Mouse (Mus musculus) testis, postnatal 10 days (tissue): ENCODE data around the gene Rbm4b.
A peak's percentile ranks its signal among the peaks of the same experiment; 100 is the strongest.
"Not testable (repeated sequence)": the region's sequence is repeated elsewhere in the genome, so short reads cannot be mapped to it uniquely, and the experiment has no call there.

Experiments used
- DNase-seq: peaks from one replicate; pipeline ENCODE4 v3.0.0; 2021; ENCODE audit warnings: low spot score

Rbm4b gene

DNA sequence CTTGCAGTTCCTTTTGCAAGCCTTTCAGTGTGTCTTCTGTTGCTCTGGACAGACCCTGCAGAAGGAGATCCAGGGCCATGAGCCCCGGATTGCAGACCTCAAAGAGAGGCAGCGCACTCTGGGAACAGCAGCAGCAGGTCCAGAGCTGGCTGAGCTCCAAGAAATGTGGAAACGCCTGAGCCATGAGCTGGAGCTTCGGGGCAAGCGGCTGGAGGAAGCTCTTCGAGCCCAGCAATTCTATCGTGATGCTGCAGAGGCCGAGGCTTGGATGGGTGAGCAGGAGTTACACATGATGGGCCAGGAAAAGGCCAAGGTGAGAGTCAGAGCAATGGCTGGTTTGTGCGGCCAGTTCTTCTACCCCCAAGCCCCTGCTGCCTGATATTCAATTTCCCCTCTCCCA, 11.2 kb upstream of the Rbm4b start:
- peak; percentile 71 for DNase-seq

DNA sequence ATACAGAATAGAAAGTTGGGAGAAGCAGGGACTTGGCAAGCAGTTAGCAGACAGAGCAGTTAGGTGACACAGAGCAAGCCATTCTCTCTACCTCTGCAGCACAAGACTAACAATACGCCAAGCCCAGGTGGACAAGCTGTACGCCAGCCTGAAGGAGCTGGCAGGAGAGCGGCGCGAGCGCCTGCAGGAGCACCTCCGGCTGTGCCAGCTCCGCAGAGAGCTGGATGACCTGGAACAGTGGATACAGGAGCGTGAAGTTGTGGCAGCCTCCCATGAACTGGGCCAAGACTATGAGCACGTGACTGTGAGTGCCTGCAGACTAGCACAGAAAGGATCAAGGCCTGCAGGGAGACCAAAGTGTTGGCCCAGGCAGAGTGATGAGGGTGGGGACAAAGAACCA, 10.6 kb upstream of the Rbm4b start:
- DNase-seq, result no peak

DNA sequence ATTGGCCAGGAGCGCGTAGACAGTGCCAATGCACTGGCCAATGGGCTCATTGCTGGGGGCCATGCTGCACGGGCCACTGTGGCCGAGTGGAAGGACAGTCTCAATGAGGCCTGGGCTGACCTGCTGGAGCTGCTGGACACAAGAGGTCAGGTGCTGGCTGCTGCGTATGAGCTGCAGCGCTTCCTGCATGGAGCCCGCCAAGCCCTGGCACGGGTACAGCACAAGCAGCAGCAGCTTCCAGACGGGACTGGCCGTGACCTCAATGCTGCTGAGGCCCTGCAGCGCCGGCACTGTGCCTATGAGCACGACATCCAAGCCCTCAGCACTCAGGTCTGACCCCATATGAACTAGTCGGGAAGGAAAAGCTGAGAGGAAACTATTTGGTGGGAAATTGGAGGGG, 9.7 kb upstream of the Rbm4b start:
- DNase-seq, result peak; percentile 65

DNA sequence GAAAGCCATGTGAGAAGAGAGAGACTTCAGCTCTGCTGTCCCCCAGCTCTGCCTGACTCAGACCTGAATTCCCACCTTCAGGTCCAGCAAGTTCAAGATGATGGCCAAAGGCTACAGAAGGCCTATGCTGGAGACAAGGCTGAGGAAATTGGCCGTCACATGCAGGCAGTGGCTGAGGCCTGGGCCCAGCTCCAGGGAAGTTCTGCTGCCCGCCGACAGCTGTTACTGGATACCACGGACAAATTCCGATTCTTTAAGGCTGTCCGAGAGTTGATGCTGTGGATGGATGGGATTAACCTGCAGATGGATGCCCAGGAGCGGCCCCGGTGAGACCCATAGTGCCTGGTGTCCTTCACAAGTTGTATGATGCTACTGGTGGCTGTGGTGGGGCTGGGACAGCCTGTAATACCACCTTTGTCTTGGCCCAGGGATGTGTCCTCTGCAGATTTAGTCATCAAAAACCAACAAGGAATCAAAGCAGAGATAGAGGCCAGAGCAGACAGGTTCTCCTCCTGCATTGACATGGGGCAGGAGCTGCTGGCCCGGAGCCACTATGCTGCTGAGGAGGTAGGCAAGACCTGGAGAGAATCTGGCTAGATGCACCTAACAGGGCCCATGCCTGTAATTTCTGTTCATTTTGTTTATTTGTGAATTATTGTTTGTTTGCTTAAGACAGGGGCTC, 8.5 kb upstream of the Rbm4b start:
- no peak for DNase-seq

DNA sequence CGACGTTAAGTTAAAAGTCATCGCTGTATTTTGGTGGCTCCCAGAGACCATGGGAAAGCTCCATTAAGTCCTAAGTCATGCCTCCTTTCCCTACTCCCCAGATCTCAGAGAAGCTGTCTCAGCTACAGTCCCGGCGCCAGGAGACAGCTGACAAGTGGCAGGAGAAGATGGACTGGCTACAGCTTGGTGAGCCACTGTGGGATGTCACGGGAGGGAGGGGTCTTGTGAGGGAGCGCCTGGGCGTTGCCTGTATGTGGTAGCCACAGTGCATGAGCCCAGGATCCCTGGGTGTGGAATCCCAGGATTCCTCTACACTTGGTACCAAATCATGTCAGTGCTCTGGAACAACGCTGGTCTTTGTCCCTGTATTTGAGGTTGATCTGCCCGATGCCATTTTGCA, 7.8 kb upstream of the Rbm4b start:
- DNase-seq, result no peak

DNA sequence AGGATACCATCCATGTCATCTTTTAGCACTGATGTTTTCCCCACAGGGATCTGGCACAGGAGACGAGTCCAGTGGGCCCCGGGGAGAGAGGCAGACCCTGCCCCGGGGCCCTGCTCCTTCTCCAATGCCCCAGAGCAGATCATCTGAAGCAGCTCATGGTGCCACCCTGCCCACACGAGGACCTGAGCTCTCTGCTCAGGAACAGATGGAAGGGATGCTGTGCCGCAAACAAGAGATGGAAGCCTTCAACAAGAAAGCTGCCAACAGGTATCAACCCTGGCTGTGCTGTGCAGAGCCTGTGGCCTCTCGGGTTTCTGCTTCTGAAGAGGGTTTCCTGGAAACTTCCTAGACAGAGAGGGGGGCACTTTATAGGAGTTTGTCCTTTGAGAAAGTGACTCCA, 6.3 kb upstream of the Rbm4b start:
- no peak for DNase-seq

DNA sequence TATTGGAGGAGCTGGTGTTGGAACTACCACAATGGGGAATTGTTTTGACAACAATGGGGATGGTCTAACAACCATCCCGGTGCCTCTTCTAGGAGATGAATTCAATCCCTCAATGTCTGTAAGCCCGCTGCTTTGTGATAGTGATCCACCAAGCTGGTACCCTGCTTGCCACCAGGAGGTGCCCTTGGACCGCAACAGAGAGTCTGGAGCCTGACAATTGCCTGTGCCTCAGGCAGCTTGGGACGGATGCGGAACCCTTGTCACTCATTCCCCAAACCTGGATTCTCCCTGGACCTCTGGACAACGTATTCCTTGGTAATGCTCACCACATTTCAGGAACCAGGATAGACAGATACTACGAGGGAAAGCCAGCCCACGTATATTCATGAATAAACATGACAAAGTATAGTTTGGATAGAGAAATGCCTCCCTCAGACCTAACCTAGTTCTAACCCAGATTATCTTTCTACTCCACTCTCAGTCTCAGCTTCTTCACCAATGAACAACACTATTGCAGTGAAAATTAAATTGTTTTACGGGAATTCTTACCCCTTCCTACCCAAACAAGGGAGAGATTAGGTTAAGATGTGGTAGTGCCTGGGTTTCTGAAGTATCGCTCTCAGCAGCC, 618 bp upstream of the Rbm4b start:
- peak; percentile 93 for DNase-seq

DNA sequence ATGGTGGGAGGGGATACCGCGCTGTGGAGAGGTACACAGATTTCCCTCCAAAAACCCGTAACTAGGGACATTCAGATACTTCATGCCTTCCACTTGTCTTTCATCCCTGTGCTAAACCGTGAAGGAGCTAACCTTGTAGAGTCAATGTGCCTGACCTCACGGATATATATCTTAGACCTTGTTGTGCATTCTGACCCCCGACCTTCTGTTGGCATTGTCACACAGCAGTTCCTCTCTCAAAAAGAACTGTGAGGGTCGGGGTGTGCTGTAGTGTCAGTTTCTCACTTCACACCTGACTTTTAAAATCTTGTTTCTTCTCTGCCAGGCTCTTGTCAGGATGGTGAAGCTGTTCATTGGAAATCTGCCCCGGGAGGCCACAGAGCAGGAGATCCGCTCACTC, 624 bp downstream of the Rbm4b start:
- DNase-seq, result no peak

DNA sequence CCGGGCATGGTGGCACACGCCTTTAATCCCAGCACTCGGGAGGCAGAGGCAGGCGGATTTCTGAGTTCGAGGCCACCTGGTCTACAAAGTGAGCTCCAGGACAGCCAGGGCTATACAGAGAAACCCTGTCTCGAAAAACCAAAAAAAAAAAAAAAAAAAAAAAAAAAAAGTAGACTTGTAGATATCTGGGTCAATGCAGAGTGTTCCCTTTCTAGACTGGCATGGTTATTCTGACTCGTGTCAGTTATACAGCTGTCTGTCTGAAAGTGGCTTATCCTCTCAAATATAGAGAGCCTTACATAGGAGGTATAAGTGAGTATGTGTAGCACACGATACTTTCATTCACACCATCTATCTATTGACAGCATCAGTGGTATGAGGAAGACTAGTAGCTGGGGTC, 4.2 kb downstream of the Rbm4b start:
- not testable (repeated sequence) for DNase-seq

DNA sequence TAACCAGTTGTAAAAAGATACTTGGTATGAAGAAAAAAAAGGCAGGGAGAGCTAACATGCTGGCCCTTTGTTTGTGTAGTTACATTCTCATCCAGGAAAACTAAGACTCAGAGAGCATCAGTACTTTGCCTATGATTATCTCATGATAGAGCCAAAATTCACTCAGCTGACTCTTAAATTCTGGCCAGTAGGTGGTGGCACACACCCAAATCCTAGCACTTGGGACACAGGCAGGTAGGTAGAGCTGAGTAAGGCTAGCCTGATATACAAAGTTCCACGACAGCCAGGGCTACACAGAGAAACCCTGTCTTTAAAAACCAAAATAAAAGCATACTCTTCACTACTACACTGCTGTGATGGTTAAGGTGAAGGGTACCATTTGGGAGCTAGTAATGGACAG, 6.6 kb downstream of the Rbm4b start:
- no peak for DNase-seq

DNA sequence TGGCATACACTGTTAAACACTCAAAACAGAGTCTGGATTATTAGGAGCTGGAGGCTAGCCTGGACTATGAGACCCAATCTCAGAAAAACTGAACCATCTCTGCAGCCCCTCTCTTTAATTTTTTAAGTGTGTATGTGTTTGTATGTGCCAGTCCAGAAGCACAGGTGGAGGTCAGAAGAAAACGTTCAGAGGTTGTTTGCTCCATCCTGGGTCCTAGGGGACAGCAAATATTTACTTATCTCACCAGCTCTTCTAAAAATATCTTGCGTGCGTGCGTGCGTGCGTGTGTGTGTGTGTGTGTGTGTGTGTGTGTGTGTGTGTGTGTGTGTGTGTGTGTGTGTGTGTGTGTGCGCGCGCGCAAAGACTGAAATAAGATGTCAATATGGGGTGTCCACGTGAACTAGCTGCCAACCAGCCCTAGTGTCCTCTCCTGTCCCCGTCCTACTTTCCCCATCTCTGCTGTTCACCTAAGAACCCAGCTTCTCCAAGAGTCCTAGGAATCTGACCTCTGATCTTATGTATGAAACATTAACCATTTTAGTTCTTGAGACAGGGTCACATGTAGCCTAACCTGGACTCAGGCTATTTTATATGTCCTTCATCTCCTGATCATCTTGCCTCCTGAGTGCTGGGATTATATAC, 11.3 kb downstream of the Rbm4b start:
- DNase-seq, result no peak

DNA sequence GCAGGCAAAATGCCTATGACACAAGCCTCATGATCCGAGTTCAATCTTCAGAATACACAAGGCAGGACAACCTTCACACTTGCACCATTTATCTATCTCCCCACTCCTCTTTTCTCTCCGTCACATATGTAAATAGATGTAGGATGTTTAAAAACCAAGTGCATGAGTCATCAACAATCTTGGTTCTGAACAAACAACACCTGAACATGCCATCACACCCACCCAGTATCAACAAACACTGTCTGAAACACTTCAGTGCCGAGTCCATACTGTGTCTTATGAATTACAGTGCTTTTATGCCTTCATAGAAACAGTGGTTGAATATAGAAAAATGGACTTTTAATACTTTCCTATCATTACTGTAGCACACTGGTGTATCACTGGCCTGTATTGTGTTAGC, 16.5 kb downstream of the Rbm4b start:
- DNase-seq, result no peak

DNA sequence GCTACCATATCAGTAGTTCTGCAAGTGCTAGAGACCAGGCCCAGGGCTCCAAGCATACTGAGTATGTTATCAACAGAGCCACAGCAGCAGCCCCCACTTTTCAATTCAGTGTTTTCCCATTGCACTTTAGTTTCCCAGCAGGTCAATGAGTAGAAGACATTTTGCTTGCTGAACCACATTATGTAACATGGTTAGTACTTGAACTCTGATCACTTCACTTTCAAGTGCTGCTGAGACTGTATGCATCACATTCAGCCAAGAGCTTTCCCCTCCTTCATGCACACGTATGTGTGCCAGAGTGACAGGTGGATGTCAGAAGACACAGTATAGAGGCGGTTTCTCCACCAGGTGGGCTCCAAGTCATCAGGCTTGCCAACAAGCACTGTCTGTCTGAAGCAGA, 26.6 kb downstream of the Rbm4b start:
- DNase-seq, result no peak

DNA sequence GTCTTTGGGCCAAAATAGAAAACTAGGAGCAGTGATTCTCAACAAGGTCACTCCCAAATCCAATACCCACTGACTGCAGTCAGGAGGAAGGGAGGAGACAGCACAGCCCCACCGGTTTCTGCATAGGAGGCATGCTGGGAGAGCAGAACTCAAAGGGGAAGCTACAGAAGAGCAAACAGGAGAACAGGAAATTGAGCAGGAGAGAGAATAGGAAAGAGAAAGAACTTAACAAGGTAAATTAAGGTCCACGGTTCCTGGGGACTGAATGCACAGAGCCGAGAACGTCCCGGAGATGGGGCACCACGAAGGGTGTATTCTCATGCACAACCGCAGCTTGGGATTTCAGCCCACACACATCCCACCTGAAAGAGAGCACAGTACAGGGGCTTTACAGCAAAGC, 28.9 kb downstream of the Rbm4b start:
- no peak for DNase-seq

DNA sequence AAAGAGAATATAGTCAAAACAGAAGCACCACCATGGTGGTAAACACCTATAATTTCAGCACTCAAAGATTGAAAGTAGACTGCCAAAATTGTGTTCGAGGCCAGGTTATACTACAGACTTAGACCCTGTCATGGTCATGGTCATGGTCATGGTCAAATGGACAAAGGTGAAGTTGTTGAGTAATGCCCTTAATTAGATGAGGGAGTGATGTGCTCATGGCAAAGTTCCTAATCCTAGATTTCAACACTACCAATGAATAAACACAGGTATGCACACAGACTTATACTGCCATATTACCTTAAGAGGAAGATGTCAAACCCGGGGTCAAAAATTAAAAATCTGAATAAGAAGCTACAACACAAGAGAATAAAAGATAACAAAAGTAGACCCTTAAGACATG, 30.0 kb downstream of the Rbm4b start:
- no peak for DNase-seq

DNA sequence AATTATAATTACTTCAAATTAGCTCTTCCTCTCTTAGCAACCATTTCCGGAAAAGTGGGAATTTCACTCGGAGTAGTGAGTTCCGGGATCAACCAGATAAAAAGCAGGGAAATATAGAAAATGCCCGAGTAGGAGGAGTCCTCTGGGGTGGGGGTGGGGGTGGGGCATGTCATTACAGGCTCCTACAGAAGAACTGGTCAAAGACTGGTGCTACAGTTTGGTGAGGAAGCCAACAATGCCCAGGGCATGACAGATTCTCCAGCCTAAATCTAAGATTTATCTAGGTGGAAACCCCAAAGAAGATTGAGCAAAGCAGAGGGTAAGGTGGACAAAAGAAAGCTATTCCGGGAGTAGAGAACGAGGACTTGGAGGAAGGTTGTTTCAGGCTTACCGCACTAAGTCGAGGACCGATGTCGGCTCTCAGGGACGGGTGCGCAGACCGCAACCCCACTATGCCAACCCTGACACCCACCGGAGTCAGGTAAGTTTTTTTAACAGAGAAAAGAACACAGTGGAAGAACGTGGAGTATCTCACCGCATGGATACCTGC, 37.1 kb downstream of the Rbm4b start:
- no peak for DNase-seq

DNA sequence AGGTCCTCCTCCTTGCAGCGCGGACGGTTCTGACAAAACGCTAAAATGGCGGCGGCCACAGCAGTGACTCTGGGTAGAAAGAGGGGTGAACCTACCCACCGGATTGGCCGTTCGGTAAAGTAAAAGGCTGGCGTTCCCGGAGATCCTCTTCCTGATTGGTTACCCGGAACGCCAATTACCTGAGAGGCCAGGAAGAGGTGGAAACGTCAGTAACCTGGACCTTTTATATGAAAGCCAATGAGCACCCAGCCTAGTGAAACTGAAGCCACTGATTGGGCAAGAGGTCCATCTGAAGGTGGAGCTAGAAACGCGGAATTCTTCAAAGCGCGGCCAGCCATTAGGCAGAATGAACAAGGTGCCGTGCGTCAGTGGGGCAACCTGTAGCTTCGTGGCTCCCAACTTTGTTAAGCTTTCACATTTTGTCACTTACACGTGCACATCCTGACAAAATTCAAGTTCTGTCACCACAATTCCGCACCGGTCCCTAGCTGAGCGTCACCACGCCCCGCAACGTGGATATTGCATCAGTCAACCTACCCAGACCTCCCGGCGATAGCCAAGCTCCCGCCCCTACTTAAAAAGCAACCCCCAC, 37.6 kb downstream of the Rbm4b start, which contains the start of gene Rbm4:
Rbm4 (minus strand) TSS at position 71 of the 592 bp plus-strand sequence.
- DNase-seq, result peak; percentile 96

DNA sequence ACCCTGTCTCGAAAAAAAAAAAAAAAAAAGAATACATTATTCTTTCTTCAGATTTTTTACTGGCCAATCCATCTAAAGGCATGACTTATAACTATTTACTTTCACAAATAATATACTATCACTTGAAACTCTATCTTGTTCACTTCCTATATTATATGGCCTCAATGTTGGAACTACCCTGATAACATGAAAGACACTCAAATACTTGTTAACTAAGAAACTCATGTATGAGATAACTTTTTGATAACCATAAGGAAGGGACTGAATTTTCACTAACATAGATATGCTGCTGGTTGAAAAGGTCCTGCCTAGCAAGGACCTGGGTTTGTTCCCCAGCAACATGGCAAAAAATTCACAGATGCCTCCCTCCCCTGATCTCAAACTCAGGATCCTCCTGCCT, 39.6 kb downstream of the Rbm4b start:
- no peak for DNase-seq

DNA sequence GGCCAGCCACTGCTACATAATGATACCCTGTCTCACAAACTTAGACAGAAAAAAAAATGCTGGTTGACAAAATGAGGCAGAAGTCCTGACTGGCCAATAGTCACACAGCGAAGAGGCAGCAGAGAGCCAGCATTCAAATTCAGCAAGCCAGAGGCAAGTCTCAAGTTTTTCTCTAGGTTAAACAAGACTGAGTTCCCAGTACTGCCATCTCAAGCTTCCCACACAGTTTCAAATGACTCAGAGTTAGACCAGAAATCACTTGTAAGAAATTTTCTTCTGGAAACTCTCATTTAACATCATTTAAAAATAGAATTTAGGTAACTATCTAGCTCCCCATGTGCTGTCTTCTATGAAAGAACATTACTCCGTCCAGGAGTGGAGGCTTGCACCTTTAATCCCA, 41.5 kb downstream of the Rbm4b start:
- DNase-seq, result no peak

DNA sequence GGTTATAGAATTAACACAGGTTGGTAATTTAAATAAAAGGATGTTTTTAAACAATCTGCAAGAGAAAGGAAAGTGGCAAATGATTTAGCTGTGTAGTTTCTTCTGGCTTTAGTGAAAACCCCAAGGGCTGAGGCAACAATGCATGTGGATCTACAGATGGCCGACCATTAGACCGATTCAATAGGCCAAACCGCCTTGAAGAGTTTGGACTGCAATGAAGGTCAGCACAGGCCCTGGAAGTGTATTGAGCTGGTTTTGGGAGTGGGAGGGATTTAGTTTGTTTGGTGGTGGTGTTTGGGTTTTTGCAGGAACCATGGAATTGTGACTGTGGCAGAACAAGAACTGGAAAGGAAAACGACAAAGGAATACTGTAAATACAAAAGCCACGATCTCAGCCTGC, 42.8 kb downstream of the Rbm4b start:
- DNase-seq, result no peak

DNA sequence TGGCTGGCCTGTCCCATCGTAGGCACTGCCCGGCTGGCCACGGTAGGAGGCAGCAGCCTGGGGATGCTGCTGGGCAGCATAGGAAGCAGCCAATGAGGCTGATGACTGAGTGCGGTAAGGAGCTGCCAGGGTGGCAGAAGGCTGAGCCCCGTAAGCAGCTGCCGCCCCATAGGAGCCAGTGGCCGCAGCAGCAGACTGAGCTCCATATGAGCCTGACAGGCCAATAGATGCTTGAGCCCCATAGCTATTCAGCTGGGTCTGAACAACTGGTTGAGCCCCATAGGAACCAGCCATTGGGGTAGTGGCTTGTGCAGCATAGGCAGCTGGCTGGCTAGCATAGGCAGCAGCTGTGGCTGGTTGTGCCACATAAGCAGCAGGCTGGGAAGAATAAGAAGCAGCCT, 46.4 kb downstream of the Rbm4b start:
- DNase-seq, result no peak

DNA sequence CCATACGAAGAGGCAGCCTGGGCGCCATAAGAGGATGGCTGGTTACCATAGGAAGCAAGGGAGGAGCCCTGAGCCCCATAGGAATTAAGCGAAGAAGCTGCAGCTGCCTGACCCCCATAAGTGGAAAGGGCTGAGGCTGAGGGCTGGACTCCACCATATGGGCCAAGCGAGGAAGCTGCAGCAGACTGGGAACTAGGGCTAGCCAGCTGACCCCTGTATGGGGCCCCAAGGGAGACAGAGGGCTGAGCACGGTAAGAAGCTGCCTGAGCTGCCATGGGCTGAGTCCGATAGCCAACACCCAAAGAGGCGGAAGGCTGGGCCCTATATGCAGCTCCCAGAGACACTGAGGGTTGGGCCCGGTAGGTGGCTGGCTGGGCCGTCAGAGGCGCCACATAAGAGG, 47.0 kb downstream of the Rbm4b start:
- DNase-seq, result no peak

DNA sequence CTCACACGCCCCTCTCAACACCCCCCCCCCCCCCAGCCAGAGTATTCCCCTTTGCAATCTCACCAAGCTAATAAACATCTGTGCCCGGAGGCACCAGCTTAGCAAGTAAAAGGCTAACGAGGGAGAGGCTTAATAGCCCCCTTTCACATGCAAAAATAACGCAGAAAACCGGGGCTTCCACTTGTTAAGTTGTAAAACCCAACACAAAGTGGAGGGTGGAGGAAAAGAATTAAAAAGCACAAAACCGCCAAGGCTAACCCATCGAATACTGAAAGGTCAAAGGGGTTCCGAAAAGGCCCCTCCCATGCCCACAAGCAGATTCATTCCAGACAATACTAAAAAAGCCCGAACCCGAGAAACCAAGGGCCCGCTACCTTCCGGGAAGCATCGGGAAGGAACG, 54.0 kb downstream of the Rbm4b start:
- DNase-seq, result no peak
